Mouse (Mus musculus): ENCODE measurements around the gene Relb. TPM values are rescaled to one million over a fixed set of nuclear protein-coding genes. Genes with fewer than 3 reads are reported as not detected.

Relb gene
- total RNA-seq, 1 experiment, result 13.9 TPM

DNA sequence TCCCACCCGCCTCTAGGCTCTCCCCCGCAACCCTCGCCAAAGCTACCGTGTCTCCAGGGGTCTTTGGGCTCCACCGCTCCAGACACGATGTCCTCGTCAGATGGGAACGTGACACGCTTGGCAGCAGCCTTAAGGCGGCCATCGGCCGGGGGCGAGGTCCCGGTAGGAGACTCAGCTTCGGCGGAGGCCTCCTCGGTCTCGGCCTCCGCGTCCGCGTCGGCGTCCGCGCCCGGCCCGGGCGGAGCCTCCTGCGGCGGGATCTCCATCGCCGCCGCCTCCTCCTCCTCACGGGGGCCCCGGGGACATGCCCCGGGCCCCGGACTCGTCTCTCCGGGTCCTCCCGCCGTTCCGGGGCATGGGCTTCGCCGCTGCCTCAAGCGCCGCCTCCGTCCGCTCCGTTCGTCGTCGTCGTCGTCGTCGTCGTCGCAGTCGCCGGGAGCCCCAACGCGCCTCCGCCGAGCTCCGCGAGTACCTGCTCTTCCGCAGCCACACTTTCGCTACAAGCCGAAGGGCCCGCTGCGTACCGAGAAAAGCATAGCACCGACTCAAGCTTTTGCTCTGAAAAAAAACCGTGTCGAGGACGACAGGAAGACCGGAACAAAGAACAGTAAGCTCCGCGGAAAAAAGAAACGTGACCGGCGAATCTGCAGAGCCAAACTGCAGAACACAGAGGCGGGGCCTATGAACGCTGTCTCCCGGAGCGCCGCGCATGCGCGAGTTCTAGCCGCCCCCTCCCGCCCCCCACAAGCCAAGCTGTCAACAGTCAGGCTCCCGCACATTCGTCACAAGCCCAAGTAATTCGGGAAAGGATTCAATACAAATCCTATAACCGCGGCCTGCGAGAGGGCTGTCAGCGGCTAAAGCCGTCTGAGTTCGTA, 67.2 kb downstream of the Relb start:
- Histone ChIP-seq H3K4me1 (ENCODE audit: control insufficient read depth in 2 of 2, insufficient read depth in 2 of 2, low read length in 2 of 2, poor library complexity in 1 of 2) (peaks cover 2 to 8% of the 10 kb centered on the region in 2 experiments; a peak in 1 of 4 replicates), H3K36me3 (ENCODE audit: control insufficient read depth, insufficient read depth, low read length, poor library complexity, severe bottlenecking) (peaks cover 22% of the 10 kb centered on the region)
- in situ Hi-C loops (cut with MboI; ENCODE audit: low sequenced_read_pairs in 2 of 2, unreplicated experiment in 2 of 2), result no loop called here

DNA sequence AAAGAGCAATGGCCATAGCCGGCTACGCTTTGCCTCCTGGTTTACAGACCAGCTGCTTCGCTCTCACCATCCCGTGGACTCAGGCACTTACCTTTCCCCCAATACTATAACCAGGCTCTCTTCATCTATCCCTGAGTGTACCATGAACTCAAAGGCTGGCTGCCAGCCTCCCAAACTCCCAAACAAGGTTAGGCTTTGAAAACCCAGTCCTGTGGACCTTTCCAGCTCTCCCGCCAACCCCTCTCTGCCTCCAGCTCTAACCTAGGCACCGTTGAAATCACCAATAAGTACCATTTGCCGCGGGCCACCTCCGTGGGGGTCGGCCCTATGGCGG, 67.8 kb downstream of the Relb start:
- H3K27ac ChIP-seq (ENCODE audit: insufficient read depth, low read depth, low read length, poor library complexity, severe bottlenecking), result no peak overlapping the region
- TF ChIP-seq HCFC1 (IDR thresholded peaks at IDR 0.05; ENCODE audit: borderline replicate concordance, insufficient read depth, low read length) (no peak), ZC3H11A (IDR thresholded peaks at IDR 0.05; ENCODE audit: borderline replicate concordance, low read depth, low read length) (no peak), ZNF384 (IDR thresholded peaks at IDR 0.05; ENCODE audit: low read depth, low read length) (no peak), CHD2 (IDR thresholded peaks at IDR 0.05; ENCODE audit: low read depth, low read length) (no peak), MAFK (IDR thresholded peaks at IDR 0.05; ENCODE audit: insufficient read depth, low read depth, low read length) (no peak)
- peaks cover 2 to 8% of the 10 kb centered on the region in 2 experiments; a peak in 1 of 4 replicates for H3K4me1 ChIP-seq (ENCODE audit: control insufficient read depth in 2 of 2, insufficient read depth in 2 of 2, low read length in 2 of 2, poor library complexity in 1 of 2)
- H3K4me3 ChIP-seq (ENCODE audit: insufficient read depth in 1 of 2, low read depth in 1 of 2, low read length in 2 of 2, poor library complexity in 1 of 2, severe bottlenecking in 1 of 2), result peak overlapping the region; percentile 81 to 92
- H3K9me3 ChIP-seq (ENCODE audit: control insufficient read depth, insufficient read depth, low read depth, low read length), result no peaks in the 10 kb centered on the region
- in situ Hi-C loops (cut with MboI; ENCODE audit: low sequenced_read_pairs in 2 of 2, unreplicated experiment in 2 of 2), result no loop called here
- peak overlapping the region; percentile 90 for H3K9ac ChIP-seq (ENCODE audit: insufficient read depth, low read depth, low read length, poor library complexity, severe bottlenecking)
- H3K36me3 ChIP-seq (ENCODE audit: control insufficient read depth, insufficient read depth, low read length, poor library complexity, severe bottlenecking), result peaks cover 25% of the 10 kb centered on the region
- no peak for DNase-seq (ENCODE audit: low read depth, low spot score)

More for the DNA sequence above, 67.2 kb downstream of the Relb start:
- H3K4me3 ChIP-seq (ENCODE audit: insufficient read depth in 1 of 2, low read depth in 1 of 2, low read length in 2 of 2, poor library complexity in 1 of 2, severe bottlenecking in 1 of 2), result peak overlapping the region; percentile 81 to 92
- H3K9me3 ChIP-seq (ENCODE audit: control insufficient read depth, insufficient read depth, low read depth, low read length), result no peaks in the 10 kb centered on the region
- DNase-seq (ENCODE audit: low read depth, low spot score), result peak; percentile 75
- peak overlapping the region; percentile 90 for H3K9ac ChIP-seq (ENCODE audit: insufficient read depth, low read depth, low read length, poor library complexity, severe bottlenecking)
- TF ChIP-seq ZNF384 (IDR thresholded peaks at IDR 0.05; ENCODE audit: low read depth, low read length), result no peak
- no peak for TF ChIP-seq CHD2 (IDR thresholded peaks at IDR 0.05; ENCODE audit: low read depth, low read length)
- peak; percentile 72; the same call in 1 of the 2 replicates for TF ChIP-seq HCFC1 (IDR thresholded peaks at IDR 0.05; ENCODE audit: borderline replicate concordance, insufficient read depth, low read length)
- TF ChIP-seq MAFK (IDR thresholded peaks at IDR 0.05; ENCODE audit: insufficient read depth, low read depth, low read length), result no peak
- TF ChIP-seq ZC3H11A (IDR thresholded peaks at IDR 0.05; ENCODE audit: borderline replicate concordance, low read depth, low read length), result peak; percentile 100
- 0 out of 2 replicates have a peak overlapping the region, but pooled peaks have one; percentile 41 for H3K27ac ChIP-seq (ENCODE audit: insufficient read depth, low read depth, low read length, poor library complexity, severe bottlenecking)

DNA sequence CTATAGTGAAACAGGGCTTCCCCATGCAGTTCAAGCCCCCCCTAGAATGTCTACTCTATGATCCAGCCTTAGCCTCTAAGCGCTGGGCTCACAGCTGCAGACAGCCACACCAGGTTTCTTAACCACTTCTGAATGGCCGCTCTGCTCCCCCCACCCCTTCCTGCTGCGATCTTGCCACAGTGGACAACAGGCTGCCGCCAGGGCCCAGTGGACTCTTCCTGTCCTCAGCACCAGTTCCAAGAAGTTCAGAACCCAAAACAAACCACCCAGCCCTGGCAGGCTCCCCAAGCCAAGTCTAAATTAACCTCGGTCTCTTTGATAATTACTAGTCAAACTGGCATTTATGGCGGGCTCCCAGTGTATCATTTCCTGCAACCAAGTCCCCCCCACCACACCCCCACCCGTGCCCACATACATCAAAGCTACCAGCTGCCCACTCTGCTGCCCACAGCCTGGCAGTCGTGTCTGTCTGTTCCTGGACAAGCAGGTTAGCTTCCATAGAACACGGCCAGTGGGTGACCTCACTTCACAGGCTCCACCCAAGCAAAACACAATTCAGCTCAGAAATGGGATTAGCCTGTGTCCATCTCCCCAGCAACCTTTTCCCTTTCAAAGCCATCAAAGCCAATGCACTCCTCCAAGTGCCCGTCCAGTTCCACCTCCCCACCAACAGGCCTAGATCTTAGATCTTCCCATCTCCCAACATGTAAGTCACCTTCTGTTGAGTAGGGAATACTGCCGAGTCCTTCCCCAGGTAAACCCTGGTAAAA, 68.6 kb downstream of the Relb start:
- TF ChIP-seq ZNF384 (IDR thresholded peaks at IDR 0.05; ENCODE audit: low read depth, low read length) (no peak), MAFK (IDR thresholded peaks at IDR 0.05; ENCODE audit: insufficient read depth, low read depth, low read length) (no peak), ZC3H11A (IDR thresholded peaks at IDR 0.05; ENCODE audit: borderline replicate concordance, low read depth, low read length) (no peak), CHD2 (IDR thresholded peaks at IDR 0.05; ENCODE audit: low read depth, low read length) (no peak), HCFC1 (IDR thresholded peaks at IDR 0.05; ENCODE audit: borderline replicate concordance, insufficient read depth, low read length) (no peak)
- peak overlapping the region; percentile 81 to 92 for H3K4me3 ChIP-seq (ENCODE audit: insufficient read depth in 1 of 2, low read depth in 1 of 2, low read length in 2 of 2, poor library complexity in 1 of 2, severe bottlenecking in 1 of 2)
- peaks cover 2 to 8% of the 10 kb centered on the region in 2 experiments; a peak in 1 of 4 replicates for H3K4me1 ChIP-seq (ENCODE audit: control insufficient read depth in 2 of 2, insufficient read depth in 2 of 2, low read length in 2 of 2, poor library complexity in 1 of 2)
- H3K27ac ChIP-seq (ENCODE audit: insufficient read depth, low read depth, low read length, poor library complexity, severe bottlenecking), result no peak overlapping the region
- DNase-seq (ENCODE audit: low read depth, low spot score), result no peak
- in situ Hi-C loops (cut with MboI; ENCODE audit: low sequenced_read_pairs in 2 of 2, unreplicated experiment in 2 of 2), result no loop called here
- peak overlapping the region; percentile 90 for H3K9ac ChIP-seq (ENCODE audit: insufficient read depth, low read depth, low read length, poor library complexity, severe bottlenecking)
- peaks cover 25% of the 10 kb centered on the region for H3K36me3 ChIP-seq (ENCODE audit: control insufficient read depth, insufficient read depth, low read length, poor library complexity, severe bottlenecking)
- no peaks in the 10 kb centered on the region for H3K9me3 ChIP-seq (ENCODE audit: control insufficient read depth, insufficient read depth, low read depth, low read length)

DNA sequence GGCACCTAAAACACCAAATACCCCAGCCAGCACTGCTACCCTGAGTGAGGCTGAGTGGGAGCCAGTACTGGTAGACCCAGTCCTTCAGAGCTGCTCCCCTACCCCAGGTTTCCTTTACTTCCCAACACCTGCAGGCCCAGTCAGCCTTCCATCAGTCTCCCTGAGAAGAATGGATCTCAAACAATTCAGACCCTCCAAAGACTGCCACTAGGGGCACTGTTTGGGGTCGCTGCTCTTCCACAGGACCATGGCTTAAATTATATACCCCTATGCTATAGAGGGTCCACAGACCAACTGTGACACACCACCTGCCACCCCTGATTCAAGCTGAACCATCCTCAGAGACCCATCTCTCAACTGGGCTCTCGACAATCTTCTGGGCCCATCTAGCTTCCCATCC, 70.3 kb downstream of the Relb start:
- TF ChIP-seq CHD2 (IDR thresholded peaks at IDR 0.05; ENCODE audit: low read depth, low read length), result no peak
- TF ChIP-seq ZC3H11A (IDR thresholded peaks at IDR 0.05; ENCODE audit: borderline replicate concordance, low read depth, low read length), result no peak
- TF ChIP-seq MAFK (IDR thresholded peaks at IDR 0.05; ENCODE audit: insufficient read depth, low read depth, low read length), result no peak
- TF ChIP-seq ZNF384 (IDR thresholded peaks at IDR 0.05; ENCODE audit: low read depth, low read length), result no peak
- TF ChIP-seq HCFC1 (IDR thresholded peaks at IDR 0.05; ENCODE audit: borderline replicate concordance, insufficient read depth, low read length), result no peak
- DNase-seq (ENCODE audit: low read depth, low spot score), result peak; percentile 51
- Histone ChIP-seq H3K4me3 (ENCODE audit: insufficient read depth in 1 of 2, low read depth in 1 of 2, low read length in 2 of 2, poor library complexity in 1 of 2, severe bottlenecking in 1 of 2) (no peak overlapping the region), H3K4me1 (ENCODE audit: control insufficient read depth in 2 of 2, insufficient read depth in 2 of 2, low read length in 2 of 2, poor library complexity in 1 of 2) (peaks cover 2 to 8% of the 10 kb centered on the region in 2 experiments; a peak in 1 of 4 replicates), H3K36me3 (ENCODE audit: control insufficient read depth, insufficient read depth, low read length, poor library complexity, severe bottlenecking) (peaks cover 16% of the 10 kb centered on the region; the same call in 1 of the 2 replicates), H3K9ac (ENCODE audit: insufficient read depth, low read depth, low read length, poor library complexity, severe bottlenecking) (no peak overlapping the region), H3K9me3 (ENCODE audit: control insufficient read depth, insufficient read depth, low read depth, low read length) (no peaks in the 10 kb centered on the region), H3K27ac (ENCODE audit: insufficient read depth, low read depth, low read length, poor library complexity, severe bottlenecking) (no peak overlapping the region)
- in situ Hi-C loops (cut with MboI; ENCODE audit: low sequenced_read_pairs in 2 of 2, unreplicated experiment in 2 of 2), result no loop called here
